In genomic region chr13:70637282-70637661, GRCm38 (mm10) we compare ENCODE assay signal across 8 mouse cellular contexts. TPM values are rescaled to one million over a fixed set of nuclear protein-coding genes. Genes with fewer than 3 reads are reported as not detected.
DNase-seq lines count a peak whose midpoint lies in the region; ATAC-seq and TF ChIP-seq lines count a peak whose summit lies in the region.

Gene Ice1, minus strand, starts transcription at chr13:70637634.

- TF ChIP-seq CTCF in C2C12 (IDR thresholded peaks at IDR 0.05; ENCODE audit: control insufficient read depth, insufficient read depth, insufficient read length): no peak

- H3K36me3 ChIP-seq in C2C12 (ENCODE audit: control insufficient read depth, insufficient read depth): no peaks in the 10 kb centered on the region
- H3K36me3 ChIP-seq in midbrain, embryonic 13.5 days: no peaks in the 10 kb centered on the region

- 0% methylated on average over 38 of the region's 39 CpGs for WGBS in midbrain, embryonic 13.5 days

- peaks cover 53% of the 10 kb centered on the region for H3K79me2 ChIP-seq in C2C12 (ENCODE audit: control insufficient read depth, insufficient read depth)

- H3K27me3 ChIP-seq in C2C12 (ENCODE audit: control insufficient read depth, insufficient read depth, insufficient read length): no peaks in the 10 kb centered on the region
- H3K27me3 ChIP-seq in midbrain, embryonic 13.5 days: no peaks in the 10 kb centered on the region

- peak within 1 kb of the TSS; percentile 93 for H3K9ac ChIP-seq in midbrain, embryonic 13.5 days (replicated peaks)

- peak; percentile 48 for ATAC-seq in midbrain, embryonic 13.5 days

- no peak for DNase-seq in adrenal gland, adult 18-20 months (ENCODE audit: low spot score in 2 of 2)
- DNase-seq in adrenal gland, adult (ENCODE audit: inconsistent age in 2 of 2, low spot score in 1 of 2): no peak
- peak; percentile 50 for DNase-seq in embryo, embryonic 10.5 days (ENCODE audit: low spot score)
- no peak for DNase-seq in heart, adult 8-10 months (ENCODE audit: low spot score)
- no peak for DNase-seq in layer of hippocampus, postnatal 36 days
- DNase-seq in urinary bladder, postnatal 36 days (ENCODE audit: low spot score in 2 of 2): no peak

- peak within 1 kb of the TSS; percentile 92 for H3K27ac ChIP-seq in midbrain, embryonic 13.5 days

- peak within 1 kb of the TSS; percentile 90 for H3K4me2 ChIP-seq in midbrain, embryonic 13.5 days (replicated peaks)

- H3K4me3 ChIP-seq in C2C12 (ENCODE audit: insufficient read depth, poor library complexity, severe bottlenecking): peak within 1 kb of the TSS; percentile 68
- H3K4me3 ChIP-seq in midbrain, embryonic 13.5 days (replicated peaks): peak within 1 kb of the TSS; percentile 92

- peaks cover 37% of the 10 kb centered on the region for H3K4me1 ChIP-seq in midbrain, embryonic 13.5 days (replicated peaks)

- no peaks in the 10 kb centered on the region for H3K9me3 ChIP-seq in midbrain, embryonic 13.5 days

- peak within 1 kb of the TSS; percentile 95 for H3ac ChIP-seq in C2C12 (ENCODE audit: control insufficient read depth, insufficient read length, low read depth)

- H3K79me3 ChIP-seq in C2C12 (ENCODE audit: low read depth): peaks cover 50% of the 10 kb centered on the region

TF ChIP-seq in C2C12, 6 proteins besides CTCF, POLR2A, EP300 and RAD21:
- TF ChIP-seq USF1 (IDR thresholded peaks at IDR 0.05; ENCODE audit: low read depth) (no peak), MAX (IDR thresholded peaks at IDR 0.05) (no peak), FOSL1 (IDR thresholded peaks at IDR 0.05; ENCODE audit: insufficient read depth, low read length, poor library complexity, severe bottlenecking) (no peak), MYOG (IDR thresholded peaks at IDR 0.05; ENCODE audit: control insufficient read depth, extremely low read depth, insufficient read length) (no peak), MYOD1 (IDR thresholded peaks at IDR 0.05; ENCODE audit: control insufficient read depth, insufficient read length, low read depth) (no peak), CEBPB (IDR thresholded peaks at IDR 0.05; ENCODE audit: low read depth) (no peak)

RNA-seq across cellular contexts. Expression of gene Ice1, which starts in this region (rescaled TPM):
- 10 to 100 TPM; 24.6 to 27.5 TPM for total RNA-seq in adrenal gland, adult 18-20 months (2021)
- polyA plus RNA-seq in C2C12 (2012; fragmentation: generic; extraction: Trizol): 11.2 TPM
- 10 to 100 TPM; 24.3 to 30.9 (median 26.7) TPM for total RNA-seq in heart, adult 8-10 months (2022)
- 10 to 100 TPM; 61.1 to 65.5 TPM for total RNA-seq in layer of hippocampus, postnatal 36 days (2021)
- polyA plus RNA-seq in midbrain, embryonic 13.5 days (2015; fragmentation: Nextera tagmentation; extraction: Ambion mirVana): 30.5 and 31.2 TPM in 2 replicates
